Mouse (Mus musculus): ENCODE results near the gene Hebp1. TPM values are rescaled to one million over a fixed set of nuclear protein-coding genes. Genes with fewer than 3 reads are reported as not detected.

Hebp1 gene
- polyA plus RNA-seq, 1 experiment from 2014 or later = 2.7 TPM

- no peaks in the 10 kb centered on the region for H3K27me3 ChIP-seq (ENCODE audit: insufficient read depth, low read length)
- H3K36me3 ChIP-seq (ENCODE audit: insufficient read depth) = no peaks in the 10 kb centered on the region
- no peak overlapping the region for H3K4me3 ChIP-seq (ENCODE audit: low read depth, low read length)
- H3K27ac ChIP-seq (ENCODE audit: low read depth) = no peak overlapping the region
- TF ChIP-seq CTCF (IDR thresholded peaks at IDR 0.05; ENCODE audit: low read depth) = no peak
- H3K4me2 ChIP-seq = no peak overlapping the region
- H3K9ac ChIP-seq = no peak overlapping the region
- WGBS = 61% methylated on average over 5 of the region's 5 CpGs
- DNase-seq = peak; percentile 36
- no peaks in the 10 kb centered on the region for H3K9me3 ChIP-seq (ENCODE audit: low read depth, low read length)
- 0 out of 2 replicates have a peak, but pooled peaks have one; percentile 41 for ATAC-seq (ENCODE audit: insufficient read depth)
- H3K4me1 ChIP-seq (ENCODE audit: insufficient read depth) = no peaks in the 10 kb centered on the region
Observed at GRCm38 (mm10) chr6:135102736-135103303, 95.0 kb downstream of the Hebp1 start.

- H3K4me2 ChIP-seq = no peak overlapping the region
- H3K4me1 ChIP-seq (ENCODE audit: insufficient read depth) = no peaks in the 10 kb centered on the region
- H3K27ac ChIP-seq (ENCODE audit: low read depth) = no peak overlapping the region
- TF ChIP-seq CTCF (IDR thresholded peaks at IDR 0.05; ENCODE audit: low read depth) = no peak
- 67% methylated on average over 15 of the region's 15 CpGs for WGBS
- ATAC-seq (ENCODE audit: insufficient read depth) (no peak), DNase-seq (no peak)
- no peak overlapping the region for H3K9ac ChIP-seq
- no peaks in the 10 kb centered on the region for H3K36me3 ChIP-seq (ENCODE audit: insufficient read depth)
- no peak overlapping the region for H3K4me3 ChIP-seq (ENCODE audit: low read depth, low read length)
- no peaks in the 10 kb centered on the region for H3K27me3 ChIP-seq (ENCODE audit: insufficient read depth, low read length)
- H3K9me3 ChIP-seq (ENCODE audit: low read depth, low read length) = no peaks in the 10 kb centered on the region
Observed at GRCm38 (mm10) chr6:135100787-135101472, 96.9 kb downstream of the Hebp1 start.

- Histone ChIP-seq H3K36me3 (ENCODE audit: insufficient read depth) (no peaks in the 10 kb centered on the region), H3K4me3 (ENCODE audit: low read depth, low read length) (no peak overlapping the region), H3K4me2 (no peak overlapping the region), H3K9me3 (ENCODE audit: low read depth, low read length) (no peaks in the 10 kb centered on the region), H3K9ac (no peak overlapping the region), H3K4me1 (ENCODE audit: insufficient read depth) (no peaks in the 10 kb centered on the region), H3K27me3 (ENCODE audit: insufficient read depth, low read length) (no peaks in the 10 kb centered on the region), H3K27ac (ENCODE audit: low read depth) (no peak overlapping the region)
- ATAC-seq (ENCODE audit: insufficient read depth) (no peak), DNase-seq (no peak)
- no peak for TF ChIP-seq CTCF (IDR thresholded peaks at IDR 0.05; ENCODE audit: low read depth)
- WGBS = 87% methylated on average over 12 of the region's 12 CpGs
Observed at GRCm38 (mm10) chr6:135092798-135093470, 104.9 kb downstream of the Hebp1 start.

- Histone ChIP-seq H3K9me3 (ENCODE audit: low read depth, low read length) (no peaks in the 10 kb centered on the region), H3K27me3 (ENCODE audit: insufficient read depth, low read length) (no peaks in the 10 kb centered on the region), H3K9ac (no peak overlapping the region), H3K4me3 (ENCODE audit: low read depth, low read length) (no peak overlapping the region), H3K4me2 (no peak overlapping the region), H3K4me1 (ENCODE audit: insufficient read depth) (no peaks in the 10 kb centered on the region), H3K36me3 (ENCODE audit: insufficient read depth) (no peaks in the 10 kb centered on the region), H3K27ac (ENCODE audit: low read depth) (no peak overlapping the region)
- WGBS = 64% methylated on average over 4 of the region's 4 CpGs
- ATAC-seq (ENCODE audit: insufficient read depth) = no peak
- DNase-seq = peak; percentile 20
- TF ChIP-seq CTCF (IDR thresholded peaks at IDR 0.05; ENCODE audit: low read depth) = no peak
Observed at GRCm38 (mm10) chr6:135090661-135091060, 107.2 kb downstream of the Hebp1 start.

- WGBS = 24% methylated on average over 8 of the region's 8 CpGs
- DNase-seq = no peak
- H3K9me3 ChIP-seq (ENCODE audit: low read depth, low read length) = no peaks in the 10 kb centered on the region
- H3K36me3 ChIP-seq (ENCODE audit: insufficient read depth) = 0 out of 2 replicates have a peak, but pooled peaks cover 1% of the 10 kb centered on the region
- TF ChIP-seq CTCF (IDR thresholded peaks at IDR 0.05; ENCODE audit: low read depth) = no peak
- H3K4me2 ChIP-seq = no peak overlapping the region
- H3K27me3 ChIP-seq (ENCODE audit: insufficient read depth, low read length) = no peaks in the 10 kb centered on the region
- no peak overlapping the region for H3K4me3 ChIP-seq (ENCODE audit: low read depth, low read length)
- ATAC-seq (ENCODE audit: insufficient read depth) = no peak
- no peaks in the 10 kb centered on the region for H3K4me1 ChIP-seq (ENCODE audit: insufficient read depth)
- no peak overlapping the region for H3K9ac ChIP-seq
- no peak overlapping the region for H3K27ac ChIP-seq (ENCODE audit: low read depth)
Observed at GRCm38 (mm10) chr6:135089786-135090185, 108.0 kb downstream of the Hebp1 start.

GRCm38 (mm10) chr6:135087721-135088451, 109.9 kb downstream of the Hebp1 start:
- TF ChIP-seq CTCF (IDR thresholded peaks at IDR 0.05; ENCODE audit: low read depth) = peak; percentile 94
- Histone ChIP-seq H3K9ac (peak overlapping the region; percentile 7; the same call in 1 of the 2 replicates), H3K4me3 (ENCODE audit: low read depth, low read length) (peak overlapping the region; percentile 16; the same call in 1 of the 2 replicates), H3K4me2 (peak overlapping the region; percentile 57), H3K9me3 (ENCODE audit: low read depth, low read length) (no peaks in the 10 kb centered on the region), H3K36me3 (ENCODE audit: insufficient read depth) (peaks cover 10% of the 10 kb centered on the region; the same call in 1 of the 2 replicates), H3K4me1 (ENCODE audit: insufficient read depth) (no peaks in the 10 kb centered on the region), H3K27me3 (ENCODE audit: insufficient read depth, low read length) (no peaks in the 10 kb centered on the region), H3K27ac (ENCODE audit: low read depth) (peak overlapping the region; percentile 9; the same call in 1 of the 2 replicates)
- DNase-seq (peak; percentile 96), ATAC-seq (ENCODE audit: insufficient read depth) (peak; percentile 90)
- WGBS = 14% methylated on average over 19 of the region's 19 CpGs

Other genes starting within 250 kb of the Hebp1 start
- 0.43 and 0.83 TPM in 2 replicates for gene Apold1, start 216.3 kb downstream of the Hebp1 start, polyA plus RNA-seq (2014; fragmentation: Nextera tagmentation; extraction: Ambion mirVana)
- gene Ddx47, start 186.4 kb downstream of the Hebp1 start, polyA plus RNA-seq (2014; fragmentation: Nextera tagmentation; extraction: Ambion mirVana) = 119 and 120 TPM in 2 replicates
- 42.5 and 48.7 TPM in 2 replicates for gene Gprc5a, start 132.4 kb downstream of the Hebp1 start, polyA plus RNA-seq (2014; fragmentation: Nextera tagmentation; extraction: Ambion mirVana)
- not detected in 2 replicates for gene Gprc5d, start 79.7 kb downstream of the Hebp1 start, polyA plus RNA-seq (2014; fragmentation: Nextera tagmentation; extraction: Ambion mirVana)
- 22.4 and 25.2 TPM in 2 replicates for gene Fam234b, start within 50 bp of the Hebp1 start, polyA plus RNA-seq (2014; fragmentation: Nextera tagmentation; extraction: Ambion mirVana)
- gene Gsg1, start 56.3 kb upstream of the Hebp1 start, polyA plus RNA-seq (2014; fragmentation: Nextera tagmentation; extraction: Ambion mirVana) = 6.0 and 7.7 TPM in 2 replicates
- 0.38 and 0.53 TPM in 2 replicates for gene Pbp2, start 112.4 kb upstream of the Hebp1 start, polyA plus RNA-seq (2014; fragmentation: Nextera tagmentation; extraction: Ambion mirVana)
- gene Emp1, start 164.5 kb upstream of the Hebp1 start, polyA plus RNA-seq (2014; fragmentation: Nextera tagmentation; extraction: Ambion mirVana) = 23.7 and 25.1 TPM in 2 replicates